Mouse (Mus musculus) left cerebral cortex, postnatal 10 days (tissue): ENCODE measurements around the gene Gap43. TPM values are rescaled to one million over a fixed set of nuclear protein-coding genes. Genes with fewer than 3 reads are reported as not detected.
"Not testable (repeated sequence)": the region's sequence is repeated elsewhere in the genome, so short reads cannot be mapped to it uniquely, and the experiment has no call there.

Source experiments
- DNase-seq, 2 experiments: peaks; one replicate each; pipeline ENCODE4 v3.0.0; 2021 to 2022; ENCODE audit warnings: low spot score in 2 of 2, mixed read lengths in 1 of 2; ENCODE audit errors: extremely low spot score in 1 of 2
- intact Hi-C: fragments of 180-260 bp; cut with DNase I; formaldehyde crosslinking; loops from one replicate; pipeline ENCODE4 v1.15.1; 2025
- total RNA-seq, 2 experiments: library from RNA; stranded (reverse); gene quantifications; 2 replicates each; pipeline ENCODE4 v1.2.3; 2021

Gene Gap43
- 1,000 to 10,000 TPM; 1,100 to 1,165 TPM for total RNA-seq

- peak in 1 of 2 experiments; percentile 28 for DNase-seq
- intact Hi-C loops = no loop called here
Measured at GRCm38 (mm10) chr16:42340021-42340768, at the start of gene Gap43. Gap43 (minus strand) TSS chr16:42340651.

DNA sequence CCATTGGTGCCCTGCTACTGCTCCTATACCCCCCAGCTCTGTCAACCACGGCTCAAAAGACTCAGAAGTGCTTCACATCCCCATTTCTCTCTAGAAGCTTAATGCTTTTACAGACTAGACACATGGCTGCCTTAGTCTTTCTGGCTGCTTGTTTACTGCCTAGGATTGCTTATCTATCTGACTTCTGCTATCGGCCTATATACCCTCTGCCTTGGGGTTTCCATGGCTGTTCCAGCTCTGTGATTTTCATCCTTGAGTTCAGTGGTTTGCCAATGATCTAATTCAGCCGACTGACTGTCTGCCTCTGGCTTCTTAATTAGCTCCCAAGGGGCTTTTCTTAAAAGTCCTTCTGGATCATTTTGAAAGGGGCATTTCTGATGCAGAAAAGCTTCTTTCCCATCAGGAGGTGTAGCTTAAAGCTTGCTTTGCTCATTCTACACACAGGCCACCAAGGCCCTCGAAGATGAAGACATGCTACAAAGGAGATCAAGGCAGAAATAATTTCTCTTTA is 40.9 kb upstream of the Gap43 start:
- intact Hi-C loops = no loop called here
- DNase-seq = no peak

GRCm38 (mm10) chr16:42380641-42381040 is 40.2 kb upstream of the Gap43 start:
- no peak for DNase-seq

DNA sequence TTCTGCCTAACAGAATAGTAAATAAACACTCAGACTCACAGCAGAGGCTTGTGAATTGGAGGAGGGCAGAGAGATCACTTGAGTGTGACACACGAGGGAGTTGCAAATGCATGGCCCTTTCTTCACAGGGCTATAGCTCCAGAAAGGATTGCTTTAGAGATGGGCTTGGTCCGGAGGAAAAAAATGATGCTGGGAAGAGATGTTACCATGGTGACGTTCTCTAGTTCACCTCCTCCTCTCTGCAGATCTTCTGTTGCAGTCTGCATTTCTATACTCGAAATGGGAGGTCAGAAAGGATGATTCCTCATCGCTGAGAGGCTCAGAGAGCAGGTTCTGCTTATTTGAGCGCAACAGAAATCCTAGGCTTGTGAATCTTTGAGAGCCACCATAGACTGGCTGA is 29.7 kb upstream of the Gap43 start:
- intact Hi-C loops = no loop called here
- DNase-seq = peak in 1 of 2 experiments; percentile 41

More at GRCm38 (mm10) chr16:42380641-42381040, 40.2 kb upstream of the Gap43 start:
- intact Hi-C loops = no loop called here

DNA sequence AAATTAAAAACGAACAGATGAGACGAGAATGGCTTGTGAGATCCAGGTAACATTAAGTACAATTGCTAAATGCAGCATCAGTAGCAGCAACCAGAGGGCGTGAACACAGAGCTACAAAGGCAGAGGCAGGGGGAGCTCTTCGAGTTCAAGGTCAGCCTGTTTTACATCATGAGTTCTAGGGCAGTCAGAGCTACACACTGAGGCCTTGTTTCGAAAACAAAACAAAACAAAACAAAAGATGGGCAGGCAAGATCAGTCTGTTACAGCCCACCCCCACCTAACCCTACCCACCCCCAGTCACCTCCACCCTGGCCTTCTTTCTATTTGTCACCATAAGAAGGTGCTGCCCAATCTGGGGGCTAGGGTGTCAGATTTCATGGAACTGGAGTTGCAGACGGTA is 28.9 kb upstream of the Gap43 start:
- intact Hi-C loops = no loop called here
- DNase-seq = no peak

DNA sequence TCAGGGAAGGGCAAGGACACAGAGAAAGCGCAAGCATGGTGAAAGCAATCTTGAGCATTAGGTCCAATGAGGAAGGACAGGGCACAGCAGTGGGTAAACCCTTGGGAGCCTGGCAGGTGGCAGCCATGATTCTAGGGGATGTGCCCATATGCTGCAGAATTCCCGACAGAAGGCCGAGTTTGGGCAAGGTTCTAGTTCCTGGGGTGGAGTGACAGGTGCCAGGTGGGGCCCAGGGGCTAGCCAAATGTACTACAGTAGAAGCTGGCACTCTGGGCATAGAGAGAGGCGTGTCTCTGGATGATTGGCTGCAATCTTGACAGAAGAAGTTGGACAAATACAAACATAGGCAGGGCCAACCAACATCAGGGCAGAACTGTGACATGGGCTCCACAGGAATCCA is 19.6 kb upstream of the Gap43 start:
- no peak for DNase-seq
- intact Hi-C loops = no loop called here

DNA sequence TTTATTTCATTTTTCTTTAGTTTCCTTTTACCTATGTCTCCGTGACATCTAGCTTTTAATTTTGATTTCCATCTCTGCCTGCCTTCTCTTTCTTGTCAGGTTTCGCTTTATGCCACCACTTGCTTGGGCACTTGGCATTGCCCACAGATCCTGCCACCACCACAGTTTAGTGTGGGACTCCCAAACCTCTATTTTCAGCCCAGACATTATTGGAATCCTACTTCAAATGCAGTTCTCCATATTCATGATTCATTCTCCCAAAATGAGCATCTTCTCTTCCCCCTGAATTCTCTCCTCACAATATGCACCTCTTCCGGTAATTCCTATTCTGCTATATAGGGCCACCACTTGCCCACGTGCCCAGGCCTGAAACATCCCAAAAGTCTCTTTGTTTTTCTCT is 17.6 kb upstream of the Gap43 start:
- DNase-seq = no peak
- intact Hi-C loops = no loop called here

GRCm38 (mm10) chr16:42350076-42350475 is 9.6 kb upstream of the Gap43 start:
- intact Hi-C loops = no loop called here
- DNase-seq = no peak

GRCm38 (mm10) chr16:42340865-42341264 is 414 bp upstream of the Gap43 start:
- intact Hi-C loops, DNase-seq: not testable (repeated sequence)

GRCm38 (mm10) chr16:42339512-42339911 is 939 bp downstream of the Gap43 start:
- peak in 1 of 2 experiments; percentile 40 for DNase-seq
- intact Hi-C loops = loop anchor here (5.0 to 10.0 kb wide), 2 partner anchors 62 to 145 kb away; no protein-coding TSS in a partner anchor

- intact Hi-C loops = loop anchor here (5.0 to 10.0 kb wide), 2 partner anchors 62 to 144 kb away; no protein-coding TSS in a partner anchor
- DNase-seq = no peak
Measured at GRCm38 (mm10) chr16:42338987-42339386, 1.5 kb downstream of the Gap43 start.

GRCm38 (mm10) chr16:42338342-42338741 is 2.1 kb downstream of the Gap43 start:
- intact Hi-C loops = loop anchor here (5.0 to 10.0 kb wide), 2 partner anchors 61 to 144 kb away; no protein-coding TSS in a partner anchor
- peak in 1 of 2 experiments; percentile 52 for DNase-seq

- peak in 1 of 2 experiments; percentile 31 for DNase-seq
- intact Hi-C loops = loop anchor here (5.0 to 10.0 kb wide), 2 partner anchors 60 to 143 kb away; no protein-coding TSS in a partner anchor
Measured at GRCm38 (mm10) chr16:42337663-42338062, 2.8 kb downstream of the Gap43 start.

GRCm38 (mm10) chr16:42336610-42337009 is 3.8 kb downstream of the Gap43 start:
- intact Hi-C loops = loop anchor here (5.0 to 10.0 kb wide), 2 partner anchors 59 to 142 kb away; no protein-coding TSS in a partner anchor
- no peak for DNase-seq

- intact Hi-C loops = loop anchor here (10.0 kb wide), 1 partner anchor 138 kb away; no protein-coding TSS in a partner anchor
- no peak for DNase-seq
Measured at GRCm38 (mm10) chr16:42332321-42332720, 8.1 kb downstream of the Gap43 start.

DNA sequence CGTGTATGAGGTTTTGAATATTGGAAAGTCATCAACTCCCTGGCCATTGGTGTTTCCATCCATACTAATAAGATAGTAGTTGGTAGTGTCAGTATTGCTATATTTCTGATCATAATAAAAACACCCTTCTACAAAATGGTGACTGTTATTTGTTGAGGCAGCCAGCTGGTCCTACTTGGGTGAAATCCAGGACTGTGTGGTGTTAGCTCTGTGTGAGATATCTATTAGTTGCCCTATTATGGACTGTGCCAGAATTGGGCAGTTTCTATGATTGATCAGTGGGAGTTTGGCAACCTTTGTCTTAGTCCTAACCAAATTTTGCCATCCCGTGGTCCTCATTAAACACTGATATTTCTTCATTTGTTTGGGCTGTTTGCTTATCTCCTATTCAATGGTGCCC is 14.3 kb downstream of the Gap43 start:
- intact Hi-C loops = no loop called here

DNA sequence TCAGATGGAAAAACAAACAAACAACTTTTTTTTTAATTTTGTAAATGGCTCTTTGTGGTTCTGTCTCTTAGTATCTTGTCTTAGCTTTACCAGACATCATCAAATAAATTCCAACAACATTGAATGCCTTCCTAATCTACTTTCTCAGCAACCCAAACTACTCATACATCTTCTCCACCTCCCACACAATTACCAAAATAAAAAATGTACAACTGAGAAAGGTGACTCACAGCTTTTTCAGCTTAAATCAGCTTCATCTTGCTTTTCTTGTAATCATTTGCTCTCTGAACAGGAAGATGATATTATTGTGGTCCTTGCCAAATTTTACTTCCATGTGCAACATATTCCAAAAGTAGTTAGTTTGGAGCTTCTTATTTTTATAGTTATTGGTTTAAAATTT is 14.9 kb downstream of the Gap43 start:
- intact Hi-C loops = no loop called here
- DNase-seq = no peak

More for the DNA sequence above, 14.3 kb downstream of the Gap43 start:
- no peak for DNase-seq

GRCm38 (mm10) chr16:42319831-42320230 is 20.6 kb downstream of the Gap43 start:
- DNase-seq = no peak
- intact Hi-C loops = no loop called here

- no peak for DNase-seq
- intact Hi-C loops = no loop called here
Measured at GRCm38 (mm10) chr16:42319365-42319764, 21.1 kb downstream of the Gap43 start.

DNA sequence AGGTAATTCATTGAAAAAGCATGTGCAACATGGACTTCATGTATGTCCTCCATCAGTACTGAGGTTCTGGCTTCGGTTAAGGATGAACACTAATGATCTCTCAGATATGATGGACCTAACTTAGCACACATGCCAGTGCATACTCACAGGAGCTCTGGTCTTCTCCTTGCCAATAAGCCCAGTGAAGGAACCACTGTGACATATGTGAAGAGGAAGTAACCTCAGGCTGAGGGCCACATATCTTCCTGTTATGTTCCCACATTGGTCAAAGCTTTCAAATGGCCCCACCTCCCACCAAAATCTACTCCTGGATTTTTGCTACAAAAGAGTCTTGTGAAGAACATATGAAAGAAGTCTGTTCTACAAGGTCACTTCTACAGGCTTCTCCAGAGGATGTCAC is 28.3 kb downstream of the Gap43 start:
- DNase-seq = no peak
- intact Hi-C loops = no loop called here
